Mouse (Mus musculus) embryo, embryonic 9.5 days (tissue): Measurements from ENCODE around the gene Nans.

Source experiments
- DNase-seq: peaks from one replicate; pipeline ENCODE4 v3.0.0-alpha.2; 2017; ENCODE audit errors: extremely low spot score

The Nans gene

GRCm38 (mm10) chr4:46532926-46533325 lies 43.9 kb downstream of the Nans start:
- no peak for DNase-seq

GRCm38 (mm10) chr4:46533934-46534720 lies 45.1 kb downstream of the Nans start:
- DNase-seq, result no peak

- DNase-seq, result no peak
Observed at GRCm38 (mm10) chr4:46535094-46535830, 46.2 kb downstream of the Nans start.

GRCm38 (mm10) chr4:46535840-46536361 lies 46.9 kb downstream of the Nans start, which contains the start of gene Trim14:
Gene Trim14, minus strand, starts transcription at chr4:46536141.
- peak; percentile 54 for DNase-seq

GRCm38 (mm10) chr4:46539167-46539566 lies 50.1 kb downstream of the Nans start:
- DNase-seq, result no peak

- DNase-seq, result no peak
Observed at GRCm38 (mm10) chr4:46541707-46542106, 52.7 kb downstream of the Nans start.

GRCm38 (mm10) chr4:46543366-46544050 lies 54.5 kb downstream of the Nans start:
- no peak for DNase-seq

GRCm38 (mm10) chr4:46544313-46544712 lies 55.3 kb downstream of the Nans start:
- no peak for DNase-seq

GRCm38 (mm10) chr4:46545498-46545897 lies 56.5 kb downstream of the Nans start:
- no peak for DNase-seq

- DNase-seq, result no peak
Observed at GRCm38 (mm10) chr4:46546709-46547108, 57.7 kb downstream of the Nans start.

GRCm38 (mm10) chr4:46549979-46550378 lies 60.9 kb downstream of the Nans start:
- DNase-seq, result no peak

GRCm38 (mm10) chr4:46550406-46550805 lies 61.4 kb downstream of the Nans start:
- no peak for DNase-seq
